Mouse (Mus musculus) hindbrain, postnatal 0 days (tissue): ENCODE measurements around the gene Selenok. TPM values are rescaled to one million over a fixed set of nuclear protein-coding genes. Genes with fewer than 3 reads are reported as not detected.

ENCODE experiments used
- ATAC-seq: fragments of 200-750 bp; cut with Nextera tagmentation; 2 replicates; pipeline ENCODE4 v1.8.0; 2017; ENCODE audit warnings: mild to moderate bottlenecking, moderate TSS enrichment, moderate library complexity
- DNase-seq: peaks from one replicate; pipeline ENCODE4 v3.0.0-alpha.2; 2015; ENCODE audit warnings: low spot score
- H3K27ac ChIP-seq: fragments of 300-500 bp; sonication (generic); 2 replicates; pipeline ENCODE4 v1.5.1; 2014; ENCODE audit warnings: mild to moderate bottlenecking
- H3K27me3 ChIP-seq: fragments of 300-500 bp; sonication (generic); 2 replicates; pipeline ENCODE4 v1.6.1; 2014; ENCODE audit warnings: low read length, mixed read lengths; ENCODE audit not compliant: insufficient read depth
- H3K36me3 ChIP-seq: fragments of 300-500 bp; sonication (generic); 2 replicates; pipeline ENCODE4 v1.6.1; 2014; ENCODE audit warnings: low read length, mixed read lengths; ENCODE audit not compliant: insufficient read depth
- H3K4me1 ChIP-seq: fragments of 300-500 bp; sonication (generic); 2 replicates; pipeline ENCODE4 v1.6.1; 2014; ENCODE audit warnings: antibody characterized with exemption, low read length, mixed read lengths; ENCODE audit not compliant: insufficient read depth
- H3K4me2 ChIP-seq: fragments of 300-500 bp; sonication (generic); 2 replicates; pipeline ENCODE4 v1.6.1; 2014; ENCODE audit warnings: low read depth, mild to moderate bottlenecking, low read length, moderate library complexity, mixed read lengths
- H3K4me3 ChIP-seq: fragments of 300-500 bp; sonication (generic); 2 replicates; pipeline ENCODE4 v1.5.1; 2014; ENCODE audit warnings: low read length
- H3K9ac ChIP-seq: fragments of 300-500 bp; sonication (generic); replicated peaks from 2 replicates; pipeline ENCODE4 v1.6.1; 2014; ENCODE audit warnings: mild to moderate bottlenecking, low read length, moderate library complexity, mixed read lengths
- H3K9me3 ChIP-seq: fragments of 300-500 bp; sonication (generic); 2 replicates; pipeline ENCODE4 v1.6.1; 2016; ENCODE audit warnings: low read length, mixed read lengths
- CTCF ChIP-seq: IDR thresholded peaks from 2 replicates; pipeline ENCODE4 v1.5.1; 2016; ENCODE audit warnings: antibody characterized with exemption, control low read depth, low read depth
- WGBS: fragments of 180-500 bp; shearing (Covaris S2); extraction: QIAGEN DNeasy Blood & Tissue Kit; methylation state at CpG from one replicate; pipeline ENCODE4 v1.1.7; 2014; 5-methylcytosine and 5-hydroxymethylcytosine counted together
- polyA plus RNA-seq: library from polyadenylated mRNA; unstranded; fragments of >200 nt; fragmentation: Nextera tagmentation; extraction: Ambion mirVana; gene quantifications from 2 replicates; pipeline ENCODE4 v1.2.1, GENCODE M21; 2015
- total RNA-seq: library from RNA; depleted of rRNA; stranded (reverse); fragments of >200 nt; gene quantifications from 2 replicates; pipeline ENCODE4 v1.2.3, GENCODE M21; 2014

Selenok gene
- total and polyA plus RNA-seq, 2 experiments from 2014 or later, result 73.1 to 429 TPM

- DNase-seq (peak; percentile 48), ATAC-seq (peak; percentile 44)
- H3K4me2 ChIP-seq, result peak within 1 kb of the TSS; percentile 96
- H3K9me3 ChIP-seq, result no peaks in the 10 kb centered on the region
- 10% methylated on average over 51 of the region's 54 CpGs for WGBS
- no peaks in the 10 kb centered on the region for H3K27me3 ChIP-seq
- TF ChIP-seq CTCF, result no peak
- no peak within 1 kb of the TSS for H3K27ac ChIP-seq
- H3K4me3 ChIP-seq, result peak within 1 kb of the TSS; percentile 42
- H3K9ac ChIP-seq, result peak within 1 kb of the TSS; percentile 53
- peaks cover 8% of the 10 kb centered on the region for H3K4me1 ChIP-seq
- H3K36me3 ChIP-seq, result no peaks in the 10 kb centered on the region
These were observed 40.8 kb downstream of the Selenok start, which contains the start of the genes Il17rb and Chdh for GRCm38 (mm10) chr14:30008733-30009575. Gene Il17rb, minus strand, starts transcription at chr14:30008896. Gene Chdh, plus strand, starts transcription at chr14:30009023.

DNA sequence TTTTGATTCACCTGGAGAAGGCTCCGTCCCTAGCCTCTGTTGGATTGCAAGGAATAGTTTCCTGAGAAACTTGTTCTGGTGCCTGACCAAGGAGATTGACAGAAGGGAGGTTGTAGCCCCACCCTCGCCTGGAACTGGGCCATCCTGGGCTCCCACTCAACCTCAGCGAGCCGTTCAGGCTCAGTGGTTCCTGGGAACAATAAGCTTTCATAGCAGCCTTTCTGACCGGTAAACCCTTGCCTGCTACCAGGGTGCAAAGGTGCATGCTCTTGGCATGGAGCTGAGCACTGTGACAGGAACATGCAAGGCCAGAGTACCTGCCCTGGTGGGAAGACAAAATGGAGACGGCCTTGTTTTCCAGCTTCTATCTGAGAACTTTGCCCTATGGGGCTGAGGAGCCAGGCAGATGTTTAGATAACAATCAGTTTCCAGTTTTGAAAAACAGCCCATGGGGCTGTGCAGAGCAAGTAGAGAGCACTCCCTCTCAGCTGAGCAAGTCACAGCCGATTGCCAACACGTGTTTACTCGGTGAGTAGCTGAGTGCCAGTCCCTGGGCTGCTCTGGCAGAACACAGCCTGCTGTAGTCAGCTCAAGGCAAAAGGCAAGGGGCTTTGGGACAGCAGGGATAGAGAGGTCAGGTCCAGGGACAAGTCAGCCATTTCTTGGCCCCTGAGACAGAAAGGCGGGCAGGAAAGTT lies 41.9 kb downstream of the Selenok start:
- WGBS, result 48% methylated on average over 10 of the region's 10 CpGs
- DNase-seq (peak; percentile 60), ATAC-seq (peak; percentile 21; the same call in 1 of the 2 replicates)
- no peaks in the 10 kb centered on the region for H3K27me3 ChIP-seq
- no peak for TF ChIP-seq CTCF
- no peak overlapping the region for H3K4me3 ChIP-seq
- no peak overlapping the region for H3K27ac ChIP-seq
- H3K4me2 ChIP-seq, result no peak overlapping the region
- no peaks in the 10 kb centered on the region for H3K36me3 ChIP-seq
- H3K9ac ChIP-seq, result no peak overlapping the region
- peaks cover 8% of the 10 kb centered on the region for H3K4me1 ChIP-seq
- no peaks in the 10 kb centered on the region for H3K9me3 ChIP-seq

DNA sequence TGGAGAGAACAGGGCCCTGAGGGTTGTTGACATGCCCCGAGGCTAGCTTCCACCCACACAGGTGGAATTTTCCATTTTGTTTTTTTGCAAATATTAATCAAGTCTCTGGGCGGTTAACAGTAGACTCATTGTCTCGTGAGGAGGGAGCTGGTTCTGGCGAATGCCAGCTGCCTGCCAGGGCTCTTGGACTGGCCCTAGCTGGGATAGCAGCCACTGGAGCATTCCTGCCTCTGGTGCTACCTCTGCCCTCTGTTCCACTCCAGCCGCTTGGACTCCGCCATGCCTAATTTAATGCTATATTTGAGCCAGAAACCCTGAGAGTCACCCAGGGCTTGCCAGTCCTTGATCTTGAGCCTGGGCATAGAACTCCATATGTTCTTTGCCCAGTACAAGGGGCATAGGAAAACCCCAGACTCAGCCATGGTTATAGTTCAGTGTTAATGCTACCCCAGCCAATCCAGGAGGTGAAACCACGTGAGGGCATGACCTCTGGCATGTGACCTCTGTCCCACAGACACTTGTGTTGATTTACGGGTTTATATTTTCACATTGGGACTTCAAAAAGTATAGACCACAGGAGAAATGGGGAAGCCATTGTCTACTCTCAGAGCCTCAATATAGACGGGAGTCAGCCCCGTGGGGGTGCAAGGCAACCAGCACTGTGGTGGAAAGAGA lies 43.9 kb downstream of the Selenok start:
- no peak for ATAC-seq
- peak; percentile 28 for DNase-seq
- Histone ChIP-seq H3K9me3 (no peaks in the 10 kb centered on the region), H3K9ac (no peak overlapping the region), H3K27me3 (no peaks in the 10 kb centered on the region), H3K36me3 (no peaks in the 10 kb centered on the region), H3K4me3 (no peak overlapping the region), H3K4me1 (peaks cover 8% of the 10 kb centered on the region), H3K4me2 (no peak overlapping the region), H3K27ac (no peak overlapping the region)
- no peak for TF ChIP-seq CTCF
- WGBS, result 56% methylated on average over 10 of the region's 10 CpGs

DNA sequence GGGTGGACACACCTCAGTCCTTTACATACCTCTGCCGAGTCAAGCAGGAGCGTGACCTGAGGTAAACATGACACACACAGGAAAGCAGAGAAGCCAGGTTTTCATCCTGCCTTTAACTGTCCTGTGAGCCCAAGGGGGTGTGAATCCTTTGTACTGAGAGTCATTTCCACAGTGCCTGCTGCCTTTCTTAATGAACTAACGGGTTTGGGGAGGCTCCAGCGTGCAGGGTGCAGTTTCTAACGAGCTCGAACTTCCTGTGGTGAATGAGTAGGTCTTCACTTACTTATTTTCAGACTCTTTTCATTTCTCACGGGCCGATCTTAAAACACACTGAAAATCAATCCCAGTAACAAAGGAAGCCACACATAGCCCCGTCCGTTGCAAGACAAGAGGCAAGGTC lies 46.4 kb downstream of the Selenok start:
- no peak for DNase-seq
- no peaks in the 10 kb centered on the region for H3K27me3 ChIP-seq
- no peak overlapping the region for H3K27ac ChIP-seq
- no peak overlapping the region for H3K4me3 ChIP-seq
- WGBS, result 72% methylated on average over 10 of the region's 10 CpGs
- H3K4me2 ChIP-seq, result no peak overlapping the region
- ATAC-seq, result no peak
- H3K9me3 ChIP-seq, result no peaks in the 10 kb centered on the region
- no peaks in the 10 kb centered on the region for H3K36me3 ChIP-seq
- no peak overlapping the region for H3K9ac ChIP-seq
- no peak for TF ChIP-seq CTCF
- no peaks in the 10 kb centered on the region for H3K4me1 ChIP-seq

DNA sequence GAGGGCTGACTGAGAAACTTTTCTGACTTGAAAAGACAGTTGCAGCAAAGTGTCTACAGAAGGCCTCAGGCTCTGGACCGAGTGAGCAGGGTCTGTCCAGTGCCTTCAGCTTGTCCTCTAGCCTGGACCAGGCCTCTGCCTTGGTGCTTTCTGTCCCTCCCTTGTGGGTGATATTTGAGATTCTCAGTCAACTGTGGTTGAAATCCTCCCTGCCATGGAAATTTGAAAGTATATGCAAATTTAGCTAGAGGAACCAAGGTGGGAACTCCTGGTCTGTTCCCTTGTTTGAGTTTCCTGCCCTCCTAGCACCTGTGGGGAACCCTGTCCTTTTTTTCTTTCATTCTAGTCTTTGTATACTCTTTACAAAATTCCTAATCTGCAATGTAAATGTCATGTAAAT lies 46.9 kb downstream of the Selenok start:
- ATAC-seq (no peak), DNase-seq (no peak)
- no peak for TF ChIP-seq CTCF
- no peak overlapping the region for H3K4me3 ChIP-seq
- no peak overlapping the region for H3K27ac ChIP-seq
- no peaks in the 10 kb centered on the region for H3K9me3 ChIP-seq
- no peaks in the 10 kb centered on the region for H3K27me3 ChIP-seq
- no peaks in the 10 kb centered on the region for H3K4me1 ChIP-seq
- H3K4me2 ChIP-seq, result no peak overlapping the region
- H3K9ac ChIP-seq, result no peak overlapping the region
- WGBS, result 86% methylated on average over 1 of the region's 1 CpGs
- H3K36me3 ChIP-seq, result no peaks in the 10 kb centered on the region

GRCm38 (mm10) chr14:30016666-30017065 lies 48.6 kb downstream of the Selenok start:
- Histone ChIP-seq H3K27me3 (no peaks in the 10 kb centered on the region), H3K27ac (no peak overlapping the region), H3K9ac (no peak overlapping the region), H3K4me3 (no peak overlapping the region), H3K36me3 (no peaks in the 10 kb centered on the region), H3K9me3 (no peaks in the 10 kb centered on the region), H3K4me2 (no peak overlapping the region), H3K4me1 (no peaks in the 10 kb centered on the region)
- no peak for DNase-seq
- no peak for ATAC-seq
- WGBS, result 91% methylated on average over 5 of the region's 5 CpGs
- no peak for TF ChIP-seq CTCF
